Mouse (Mus musculus) T-helper 17 cell (primary cell): ENCODE results near the gene Cltb.
"Not testable (repeated sequence)": the region's sequence is repeated elsewhere in the genome, so short reads cannot be mapped to it uniquely, and the experiment has no call there.

ENCODE experiments used
- in situ Hi-C, 2 experiments: fragments of 300-600 bp; cut with MboI, MseI; formaldehyde crosslinking; loops; 1 replicate in 1 of 2; 2 replicates in 1 of 2; pipeline ENCODE4 v1.15.1; 2025; ENCODE audit warnings: high pct_unique_total_duplicates in 2 of 2

The Cltb gene

GRCm38 (mm10) chr13:54610972-54611754 is at the start of gene Cltb:
Gene Cltb (minus strand): TSS chr13:54611344.
- in situ Hi-C loops, result no loop called here

GRCm38 (mm10) chr13:54660877-54661276 is 49.7 kb upstream of the Cltb start:
- in situ Hi-C loops, result no loop called here

- in situ Hi-C loops, result loop anchor here in 1 of 2 experiments (10.0 kb wide), 2 partner anchors 894 to 976 kb away; no protein-coding TSS in a partner anchor
Measured at GRCm38 (mm10) chr13:54650461-54650860, 39.3 kb upstream of the Cltb start.

GRCm38 (mm10) chr13:54635011-54635410 is 23.9 kb upstream of the Cltb start:
- in situ Hi-C loops, result no loop called here

- in situ Hi-C loops, result no loop called here
Measured at GRCm38 (mm10) chr13:54632731-54633277, 21.7 kb upstream of the Cltb start.

GRCm38 (mm10) chr13:54629128-54629527 is 18.0 kb upstream of the Cltb start:
- in situ Hi-C loops, result no loop called here

GRCm38 (mm10) chr13:54621960-54622521 is 10.9 kb upstream of the Cltb start:
- in situ Hi-C loops, result no loop called here

GRCm38 (mm10) chr13:54621155-54621932 is 10.2 kb upstream of the Cltb start, which contains the start of gene Faf2:
Gene Faf2 (plus strand): TSS chr13:54621784.
- in situ Hi-C loops, result no loop called here

- in situ Hi-C loops, result no loop called here
Measured at GRCm38 (mm10) chr13:54616998-54617397, 5.9 kb upstream of the Cltb start.

- in situ Hi-C loops, result no loop called here
Measured at GRCm38 (mm10) chr13:54616307-54616706, 5.2 kb upstream of the Cltb start.

GRCm38 (mm10) chr13:54613141-54613540 is 2.0 kb upstream of the Cltb start:
- in situ Hi-C loops, result not testable (repeated sequence)

GRCm38 (mm10) chr13:54610613-54610971 is 552 bp downstream of the Cltb start:
- in situ Hi-C loops, result no loop called here

GRCm38 (mm10) chr13:54609301-54609700 is 1.8 kb downstream of the Cltb start:
- in situ Hi-C loops, result no loop called here

- in situ Hi-C loops, result no loop called here
Measured at GRCm38 (mm10) chr13:54608666-54609065, 2.5 kb downstream of the Cltb start.

GRCm38 (mm10) chr13:54608002-54608401 is 3.1 kb downstream of the Cltb start:
- in situ Hi-C loops, result no loop called here

- in situ Hi-C loops, result no loop called here
Measured at GRCm38 (mm10) chr13:54607204-54607603, 3.9 kb downstream of the Cltb start.

- in situ Hi-C loops, result no loop called here
Measured at GRCm38 (mm10) chr13:54605426-54605825, 5.7 kb downstream of the Cltb start.

GRCm38 (mm10) chr13:54604221-54604620 is 6.9 kb downstream of the Cltb start:
- in situ Hi-C loops, result no loop called here

- in situ Hi-C loops, result no loop called here
Measured at GRCm38 (mm10) chr13:54603501-54603900, 7.6 kb downstream of the Cltb start.

- in situ Hi-C loops, result no loop called here
Measured at GRCm38 (mm10) chr13:54602639-54603111, 8.5 kb downstream of the Cltb start.

GRCm38 (mm10) chr13:54598622-54599143 is 12.5 kb downstream of the Cltb start:
- in situ Hi-C loops, result no loop called here

- in situ Hi-C loops, result no loop called here
Measured at GRCm38 (mm10) chr13:54596870-54597269, 14.3 kb downstream of the Cltb start.
